Mouse (Mus musculus) T-helper 2 cell (primary cell): ENCODE data around the gene Sdc1.

ENCODE experiments used
- in situ Hi-C: fragments of 300-600 bp; cut with MboI, MseI; formaldehyde crosslinking; loops from one replicate; pipeline ENCODE4 v1.15.1; 2025; ENCODE audit warnings: high pct_unique_total_duplicates

Gene Sdc1

GRCm38 (mm10) chr12:8818233-8818672 lies 47.1 kb downstream of the Sdc1 start:
- in situ Hi-C loops, result no loop called here

GRCm38 (mm10) chr12:8824995-8825703 lies 54.0 kb downstream of the Sdc1 start:
- in situ Hi-C loops, result loop anchor here (5.0 kb wide), 1 partner anchor 43 kb away; no protein-coding TSS in a partner anchor

- in situ Hi-C loops, result loop anchor here (5.0 kb wide), 1 partner anchor 45 kb away; no protein-coding TSS in a partner anchor
These were observed 56.0 kb downstream of the Sdc1 start for GRCm38 (mm10) chr12:8827014-8827715.

- in situ Hi-C loops, result loop anchor here (5.0 kb wide), 1 partner anchor 47 kb away; no protein-coding TSS in a partner anchor
These were observed 58.0 kb downstream of the Sdc1 start for GRCm38 (mm10) chr12:8829032-8829660.

GRCm38 (mm10) chr12:8829661-8830040 lies 58.5 kb downstream of the Sdc1 start:
- in situ Hi-C loops, result loop anchor here (5.0 kb wide), 1 partner anchor 47 kb away; no protein-coding TSS in a partner anchor

GRCm38 (mm10) chr12:8830967-8831635 lies 60.0 kb downstream of the Sdc1 start:
- in situ Hi-C loops, result no loop called here

GRCm38 (mm10) chr12:8831710-8832109 lies 60.6 kb downstream of the Sdc1 start:
- in situ Hi-C loops, result no loop called here

GRCm38 (mm10) chr12:8840782-8841325 lies 69.7 kb downstream of the Sdc1 start:
- in situ Hi-C loops, result no loop called here

- in situ Hi-C loops, result no loop called here
These were observed 71.6 kb downstream of the Sdc1 start for GRCm38 (mm10) chr12:8842725-8843124.
